Mouse (Mus musculus) frontal cortex, adult 2 months (tissue): ENCODE measurements around the gene Dera. TPM values are rescaled to one million over a fixed set of nuclear protein-coding genes. Genes with fewer than 3 reads are reported as not detected.

Experiments used
- DNase-seq, 2 experiments: peaks; one replicate each; pipeline ENCODE4 v3.0.0; 2022; ENCODE audit warnings: low spot score in 1 of 2; ENCODE audit errors: extremely low spot score in 1 of 2
- polyA plus RNA-seq: library from polyadenylated mRNA; depleted of rRNA; stranded (reverse); fragments of >200 nt; gene quantifications from 2 replicates; pipeline ENCODE4 v1.2.3, GENCODE M21; 2012; rRNA removed

The Dera gene
- polyA plus RNA-seq, 1 experiment: 4.1 TPM

- no peak for DNase-seq
Observed at GRCm38 (mm10) chr6:137874471-137875244, 120.3 kb downstream of the Dera start.

GRCm38 (mm10) chr6:137885644-137886043 is 131.3 kb downstream of the Dera start:
- DNase-seq: no peak

GRCm38 (mm10) chr6:137886210-137886979 is 132.0 kb downstream of the Dera start:
- DNase-seq: no peak

- no peak for DNase-seq
Observed at GRCm38 (mm10) chr6:137887258-137887657, 132.9 kb downstream of the Dera start.

GRCm38 (mm10) chr6:137897671-137898070 is 143.3 kb downstream of the Dera start:
- peak in 1 of 2 experiments; percentile 12 for DNase-seq

- no peak for DNase-seq
Observed at GRCm38 (mm10) chr6:137901255-137901654, 146.9 kb downstream of the Dera start.

Other genes starting within 250 kb of the Dera start
- gene Eps8, start 99.7 kb upstream of the Dera start, polyA plus RNA-seq: 24.4 and 27.9 TPM in 2 replicates
- 66.6 and 67.4 TPM in 2 replicates for gene Strap, start 19.5 kb upstream of the Dera start, polyA plus RNA-seq